Mouse (Mus musculus): ENCODE data around the gene Hspb8.
A peak's percentile ranks its signal among the peaks of the same experiment; 100 is the strongest.
"Not testable (repeated sequence)": the region's sequence is repeated elsewhere in the genome, so short reads cannot be mapped to it uniquely, and the experiment has no call there.

Gene Hspb8

GRCm38 (mm10) chr5:116426701-116427100 lies 4.0 kb upstream of the Hspb8 start:
- no peak for DNase-seq

GRCm38 (mm10) chr5:116425709-116426108 lies 3.0 kb upstream of the Hspb8 start:
- DNase-seq = not testable (repeated sequence)

- DNase-seq = no peak
Measured at GRCm38 (mm10) chr5:116425273-116425672, 2.6 kb upstream of the Hspb8 start.

GRCm38 (mm10) chr5:116423746-116424145 lies 1.1 kb upstream of the Hspb8 start:
- no peak for DNase-seq

DNA sequence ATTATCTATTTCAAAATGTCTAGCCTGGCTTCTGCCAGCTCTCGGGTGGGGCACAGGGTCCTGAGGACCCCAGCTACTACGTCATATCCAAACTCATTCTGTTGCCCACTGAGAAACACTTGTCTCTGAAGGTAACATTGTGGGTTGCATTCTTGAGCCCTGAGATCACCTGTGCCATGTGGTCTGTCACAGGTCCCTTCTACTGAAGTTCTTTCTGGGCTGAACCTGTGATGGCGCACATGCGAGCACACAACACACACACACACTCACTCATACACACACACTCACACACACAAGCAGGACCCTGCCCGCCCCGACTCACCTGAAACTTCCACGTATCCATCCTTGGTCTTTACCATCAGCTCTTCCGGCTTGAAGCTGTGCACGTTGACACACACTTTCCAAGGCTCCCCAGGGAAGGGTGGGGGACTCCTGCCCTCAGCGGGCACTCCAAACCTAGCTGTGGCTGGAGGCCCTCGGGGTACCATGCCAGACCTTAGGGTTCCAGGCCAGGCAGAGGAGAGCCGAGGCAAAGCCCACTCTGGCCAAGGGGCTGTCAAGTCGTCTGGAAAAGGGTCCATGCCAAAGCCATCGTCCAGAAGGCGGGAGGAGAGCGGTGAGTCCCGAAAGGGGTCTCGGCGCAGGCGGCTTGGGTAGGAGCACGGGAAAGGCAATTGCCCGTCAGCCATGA lies 728 bp downstream of the Hspb8 start:
- no peak for DNase-seq

DNA sequence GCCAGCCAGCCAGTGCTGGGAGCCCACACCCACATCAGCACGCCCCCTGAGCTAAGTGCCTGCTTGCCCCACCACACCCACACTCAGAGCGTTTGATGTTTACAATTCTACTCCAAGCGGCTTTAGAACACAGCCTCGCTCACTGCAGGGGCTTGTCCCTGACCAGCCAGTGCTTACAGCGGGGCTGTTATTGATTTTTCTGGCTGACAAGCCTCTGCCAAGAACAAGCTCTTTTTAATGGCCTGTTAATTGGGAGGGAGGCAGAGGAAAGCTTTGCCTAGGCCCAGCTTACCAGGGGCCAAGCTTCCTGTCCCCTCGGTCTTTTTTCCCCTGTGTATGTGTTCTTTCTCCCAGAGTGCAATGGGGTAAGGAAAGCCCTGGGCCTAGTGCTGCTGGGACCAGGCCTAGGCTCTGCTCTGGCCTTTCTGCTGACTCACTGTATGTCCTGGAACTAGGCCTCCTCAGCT lies 1.9 kb downstream of the Hspb8 start:
- DNase-seq = no peak

DNA sequence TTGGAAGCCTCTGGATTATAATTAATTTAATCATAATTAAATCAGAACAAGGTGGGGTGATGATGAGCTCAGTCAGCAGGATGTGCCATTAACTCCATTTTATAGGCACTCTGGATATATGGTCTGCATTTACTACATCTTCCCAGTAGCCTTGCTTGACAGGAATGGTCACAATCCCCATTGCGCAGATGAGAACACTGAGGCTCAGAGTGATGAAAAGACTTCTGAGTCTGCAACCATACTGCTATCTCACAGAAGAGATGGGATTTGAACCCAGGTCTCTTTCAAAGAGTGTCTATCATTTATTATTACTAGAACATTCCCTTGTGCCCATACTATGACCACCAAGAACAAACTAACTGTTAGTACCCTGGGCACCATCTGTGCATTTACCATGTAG lies 2.5 kb downstream of the Hspb8 start:
- DNase-seq = no peak

- no peak for DNase-seq
Measured at GRCm38 (mm10) chr5:116419322-116420045, 3.2 kb downstream of the Hspb8 start.

DNA sequence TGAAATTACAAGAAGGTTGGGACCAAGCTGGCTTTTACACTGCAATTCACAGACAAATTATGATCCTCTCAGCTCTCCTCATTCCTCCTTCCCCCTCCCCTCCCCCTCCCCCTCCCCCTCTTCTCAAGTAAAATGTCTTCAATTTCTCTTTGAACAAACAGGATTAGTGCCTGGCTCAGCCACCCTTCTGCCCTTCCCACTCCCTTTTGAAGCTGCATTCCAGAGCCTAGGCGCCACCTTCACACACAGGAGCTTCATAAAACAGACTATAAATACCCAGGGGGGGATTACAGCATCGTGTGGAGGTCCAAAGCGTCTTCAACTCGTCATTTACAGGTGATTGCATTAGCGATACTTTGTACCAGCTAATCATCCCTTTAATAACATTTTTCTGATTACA lies 6.5 kb downstream of the Hspb8 start:
- no peak for DNase-seq

DNA sequence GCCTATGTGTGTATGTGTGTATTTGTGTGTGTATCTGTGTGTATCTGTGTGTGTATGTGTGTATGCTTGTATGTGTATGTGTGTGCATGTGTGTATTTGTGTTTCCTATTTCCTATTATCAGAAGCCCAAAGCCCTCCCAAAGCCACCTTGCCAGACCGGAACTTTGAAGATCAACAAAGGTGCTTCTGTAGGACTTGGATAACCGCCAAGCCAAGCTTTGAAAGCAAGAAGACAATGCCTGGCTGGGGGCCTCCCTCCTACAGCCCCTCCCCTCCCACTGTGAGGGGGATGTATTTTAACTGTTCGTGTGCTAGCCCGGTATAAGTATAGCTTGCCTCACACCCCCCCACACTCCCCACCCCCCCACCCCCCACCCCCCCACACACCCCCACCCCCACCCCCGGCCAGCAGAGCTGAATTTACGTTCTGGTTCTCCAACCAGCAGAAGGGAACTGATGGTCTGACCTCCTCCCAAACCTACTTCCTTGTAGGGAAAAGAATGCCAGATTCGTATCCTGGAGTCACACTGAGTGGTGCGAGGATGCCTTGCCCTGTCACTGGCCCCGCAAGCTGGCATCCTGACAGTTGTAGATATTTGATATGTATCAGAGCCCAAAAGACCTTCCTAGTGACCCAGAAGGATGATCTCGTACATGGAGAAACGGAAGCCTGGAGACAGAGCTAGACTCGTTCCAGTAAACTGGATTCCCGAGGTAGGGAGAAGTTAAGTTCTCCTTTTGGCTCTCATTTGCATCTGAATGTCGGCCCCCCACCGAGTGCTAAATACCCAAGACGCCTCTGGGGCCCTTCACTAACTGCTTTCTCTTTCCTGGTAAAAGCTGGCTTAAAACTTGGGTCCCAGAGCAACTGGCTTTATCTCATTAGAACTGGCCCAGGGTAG lies 12.7 kb downstream of the Hspb8 start:
- DNase-seq = no peak

DNA sequence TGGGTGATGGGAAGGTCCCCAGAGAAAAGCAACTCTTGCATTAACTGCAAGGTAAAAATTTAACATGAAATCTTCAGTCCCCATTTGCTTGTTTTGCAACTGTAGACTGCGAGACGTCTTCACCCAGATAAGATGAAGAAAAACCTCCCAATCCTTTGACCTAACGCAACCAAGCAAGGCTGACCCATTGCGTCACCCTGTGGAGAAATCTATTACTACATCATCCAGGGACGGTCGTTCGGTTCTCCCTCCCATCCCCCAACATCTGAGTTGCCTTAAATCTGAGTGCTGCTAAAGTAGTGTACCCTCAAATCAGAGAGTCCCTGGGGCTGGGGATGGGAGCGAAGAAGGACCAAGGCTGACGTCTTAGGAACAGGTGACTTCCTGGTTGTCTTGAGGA lies 13.7 kb downstream of the Hspb8 start:
- no peak for DNase-seq

GRCm38 (mm10) chr5:116407936-116408335 lies 14.7 kb downstream of the Hspb8 start:
- DNase-seq = no peak

- no peak for DNase-seq
Measured at GRCm38 (mm10) chr5:116407321-116407720, 15.3 kb downstream of the Hspb8 start.

DNA sequence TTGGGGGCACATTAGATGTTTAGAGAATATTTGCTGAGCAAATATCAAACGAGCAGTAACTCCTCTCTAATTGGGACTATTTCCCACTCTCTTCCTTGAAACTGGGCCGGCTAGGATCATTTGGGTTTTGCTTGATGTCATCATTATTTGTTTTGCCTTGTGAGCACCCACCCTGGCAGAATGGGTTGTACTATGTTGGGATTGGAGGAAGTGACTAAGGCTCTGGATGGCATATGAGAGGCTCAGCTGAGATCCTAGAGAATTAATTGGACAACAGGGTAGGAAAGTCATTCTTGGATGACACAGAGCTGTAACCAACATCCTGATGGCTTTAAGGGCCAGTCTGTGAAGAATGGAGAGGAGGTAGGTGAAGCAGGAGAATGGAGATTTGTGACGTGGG lies 16.2 kb downstream of the Hspb8 start:
- DNase-seq = no peak

- no peak for DNase-seq
Measured at GRCm38 (mm10) chr5:116405934-116406333, 16.7 kb downstream of the Hspb8 start.

GRCm38 (mm10) chr5:116404063-116404462 lies 18.6 kb downstream of the Hspb8 start:
- no peak for DNase-seq

DNA sequence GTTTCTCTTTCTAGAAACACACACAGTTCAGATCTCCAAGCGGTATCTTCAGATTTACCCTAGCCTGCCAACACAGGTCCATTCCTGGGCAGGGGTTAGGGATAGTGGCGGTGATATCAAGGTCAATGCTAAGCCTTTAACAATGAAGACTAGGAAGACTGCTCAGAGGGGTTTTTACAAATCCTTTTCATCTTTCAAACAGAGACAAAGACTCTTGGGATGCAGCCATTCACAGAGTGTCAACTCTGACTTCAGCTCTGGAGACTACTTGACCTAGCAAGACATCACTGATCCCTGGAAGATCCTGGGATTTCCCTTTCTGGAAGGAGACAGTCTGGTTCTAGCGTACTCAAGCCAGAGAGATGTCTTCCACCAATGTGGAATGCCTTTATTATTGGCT lies 21.9 kb downstream of the Hspb8 start:
- no peak for DNase-seq

- DNase-seq = no peak
Measured at GRCm38 (mm10) chr5:116400042-116400730, 22.5 kb downstream of the Hspb8 start.

- DNase-seq = no peak
Measured at GRCm38 (mm10) chr5:116396104-116396503, 26.6 kb downstream of the Hspb8 start.

GRCm38 (mm10) chr5:116392603-116393002 lies 30.1 kb downstream of the Hspb8 start:
- no peak for DNase-seq

DNA sequence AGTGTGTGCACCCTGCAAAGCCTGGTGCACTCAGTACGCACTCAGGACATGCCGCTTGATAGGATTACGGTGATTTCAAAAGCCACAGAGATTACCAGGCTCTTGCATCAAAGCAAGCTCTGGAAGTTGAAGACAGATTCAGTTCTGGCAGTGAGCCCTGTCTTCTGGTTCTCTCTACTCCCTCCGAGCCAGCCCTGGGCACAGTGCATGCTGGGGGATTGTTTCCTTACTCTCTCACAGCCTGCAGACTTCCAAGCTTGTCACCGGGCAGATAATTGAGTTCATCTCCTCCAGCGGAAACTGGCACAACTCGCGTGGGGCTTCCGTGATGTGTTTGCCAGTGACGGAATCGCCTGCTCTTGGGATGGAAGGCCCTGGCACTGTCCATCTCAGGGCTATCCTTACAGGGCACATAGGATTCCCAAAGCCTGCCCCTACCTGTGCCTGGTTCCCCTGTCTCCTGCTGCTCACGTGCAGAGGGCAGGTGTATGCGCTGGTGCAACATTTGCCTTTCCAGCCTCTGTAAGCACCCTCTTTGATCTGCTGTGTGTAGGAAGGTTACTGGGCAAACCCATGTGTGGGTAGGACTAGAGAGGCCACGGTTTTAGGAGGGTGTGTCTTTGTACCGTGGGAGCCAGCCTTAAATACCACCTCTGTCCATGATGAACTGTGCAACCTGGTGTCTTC lies 32.7 kb downstream of the Hspb8 start:
- DNase-seq = peak; percentile 18

- DNase-seq = no peak
Measured at GRCm38 (mm10) chr5:116389321-116389720, 33.3 kb downstream of the Hspb8 start.

Data from kidney, adult 11 months (tissue).